Mouse (Mus musculus) lung, postnatal 25 days (tissue): ENCODE results near the gene Fry.
A peak's percentile ranks its signal among the peaks of the same experiment; 100 is the strongest.
"Not testable (repeated sequence)": the region's sequence is repeated elsewhere in the genome, so short reads cannot be mapped to it uniquely, and the experiment has no call there.

Experiments
- DNase-seq: peaks from one replicate; pipeline ENCODE4 v3.0.0; 2022; ENCODE audit warnings: low spot score

Fry gene

DNA sequence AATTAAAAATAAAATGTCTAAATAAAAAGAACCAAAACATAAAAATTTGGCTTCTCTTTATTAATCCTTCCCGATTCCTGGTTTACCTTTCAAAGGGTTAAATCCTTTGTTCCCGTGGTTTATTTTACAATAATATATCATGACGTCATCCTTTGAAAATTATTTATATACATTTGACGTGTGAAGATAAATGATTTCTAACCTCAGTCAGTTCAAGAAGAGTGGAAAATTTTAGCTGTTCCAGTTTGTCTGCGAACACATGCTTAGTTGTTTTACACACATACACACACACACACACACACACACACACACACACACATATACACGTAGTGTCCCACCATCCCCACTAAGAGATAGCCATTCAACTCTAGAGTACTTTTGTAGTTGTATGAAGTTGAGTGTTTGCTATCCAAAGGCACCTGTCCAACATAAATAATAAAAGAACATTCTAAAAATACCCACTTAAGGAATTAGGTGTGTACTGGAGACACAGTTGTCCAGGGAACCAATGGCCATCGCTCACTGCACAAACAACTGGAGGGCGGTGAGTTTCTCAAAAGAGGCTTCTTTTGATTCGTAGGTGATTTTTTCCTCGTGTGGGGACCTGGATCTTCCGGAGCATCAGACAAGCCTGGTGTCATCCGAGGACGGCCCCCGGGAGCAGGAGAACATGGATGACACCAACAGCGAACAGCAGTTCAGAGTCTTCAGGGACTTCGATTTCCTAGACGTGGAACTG, 338.9 kb downstream of the Fry start:
- peak; percentile 82 for DNase-seq

DNA sequence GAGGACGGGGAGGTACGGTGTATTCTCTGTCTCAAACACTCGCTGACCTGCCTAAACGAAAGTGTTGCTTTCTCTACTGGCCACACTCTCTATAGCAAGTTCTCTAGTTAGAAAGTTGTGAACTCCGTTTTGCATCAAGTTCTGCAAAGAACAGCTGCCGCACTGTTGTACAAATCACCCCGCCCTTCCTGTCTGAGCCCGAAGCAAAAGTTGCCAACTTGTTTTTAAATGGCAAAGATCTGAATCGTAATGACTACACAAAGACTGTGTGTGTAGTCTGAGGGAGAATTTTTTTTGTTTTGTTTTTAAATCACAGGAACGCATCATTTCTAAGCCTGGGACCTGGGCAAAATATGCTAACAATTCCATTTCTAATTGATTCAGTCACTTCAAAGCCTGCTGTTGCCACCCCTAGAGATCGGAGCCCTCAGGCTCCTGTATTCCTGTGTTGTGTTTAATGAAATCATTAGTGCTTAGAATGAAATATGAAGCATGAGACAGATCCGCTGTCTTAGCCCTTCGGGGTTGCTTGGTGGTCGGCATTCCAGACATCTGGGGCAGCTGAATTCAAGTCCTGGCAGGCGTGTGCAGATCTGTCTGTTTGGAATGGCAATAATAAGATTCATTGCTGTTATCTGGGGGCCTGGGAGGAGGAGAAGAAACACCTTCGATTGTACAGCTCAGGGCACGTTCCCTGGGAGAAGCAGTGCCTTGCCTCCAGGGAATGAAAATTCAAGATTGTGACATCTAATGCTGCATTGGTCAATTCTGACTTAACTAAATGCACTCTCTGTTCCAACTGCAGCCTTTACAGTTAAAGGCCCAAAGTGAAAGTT, 339.7 kb downstream of the Fry start:
- DNase-seq = peak; percentile 59

DNA sequence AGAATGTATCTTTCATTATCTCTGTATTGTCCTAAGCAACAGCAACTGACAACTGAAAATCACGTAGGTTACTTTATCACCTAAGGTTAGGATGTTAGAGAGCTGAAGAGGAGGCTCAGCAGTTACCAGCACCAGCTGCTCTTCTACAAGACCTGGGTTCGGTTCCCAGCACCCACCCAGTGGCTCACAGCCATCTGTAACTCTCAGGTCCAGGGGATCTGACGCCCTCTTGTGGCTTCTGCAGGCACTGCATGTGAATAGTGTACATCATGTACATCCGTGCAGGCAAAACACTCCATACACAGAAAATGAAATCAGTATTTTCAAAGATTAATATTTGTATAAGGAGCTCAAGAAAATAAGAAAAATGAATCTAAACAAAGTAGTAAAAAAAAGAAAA, 341.4 kb downstream of the Fry start:
- no peak for DNase-seq

DNA sequence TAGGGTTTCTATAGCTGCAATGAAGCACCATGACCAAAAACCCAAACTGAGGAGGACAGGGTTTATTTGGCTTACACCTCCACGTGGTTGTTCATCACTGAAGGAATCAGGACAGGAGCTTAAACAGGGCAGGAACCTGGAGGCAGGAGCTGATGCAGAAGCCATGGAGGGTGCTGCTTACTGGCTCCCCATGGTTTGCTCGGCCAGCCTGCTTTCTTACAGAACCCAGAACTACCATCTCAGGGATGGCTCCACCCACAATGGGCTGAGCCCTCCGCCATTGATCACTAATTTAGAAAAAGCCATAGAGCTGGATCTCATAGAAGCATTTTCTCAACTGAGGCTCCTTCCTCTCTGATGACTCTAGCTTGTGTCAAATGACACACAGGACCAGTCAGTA, 346.3 kb downstream of the Fry start:
- no peak for DNase-seq

DNA sequence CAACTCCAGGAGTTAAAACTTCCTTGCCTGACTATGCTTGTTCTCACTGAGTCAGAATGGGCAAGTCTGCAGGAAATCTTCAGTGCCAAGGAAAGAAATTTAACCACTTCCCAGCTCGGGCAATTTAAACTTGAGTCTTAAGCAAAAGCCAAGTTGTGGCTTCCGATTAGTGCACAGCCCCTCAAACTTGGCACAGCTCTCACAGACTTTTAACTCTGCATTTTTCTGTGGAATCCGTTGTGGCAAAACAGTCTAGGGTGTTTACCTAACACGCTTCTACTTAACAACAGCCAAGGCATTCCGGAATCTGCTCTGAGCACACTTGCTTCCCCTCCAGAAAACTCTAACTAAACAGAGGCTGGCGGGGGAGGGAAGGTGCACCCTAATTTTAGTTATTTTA, 346.8 kb downstream of the Fry start:
- peak; percentile 59 for DNase-seq

DNA sequence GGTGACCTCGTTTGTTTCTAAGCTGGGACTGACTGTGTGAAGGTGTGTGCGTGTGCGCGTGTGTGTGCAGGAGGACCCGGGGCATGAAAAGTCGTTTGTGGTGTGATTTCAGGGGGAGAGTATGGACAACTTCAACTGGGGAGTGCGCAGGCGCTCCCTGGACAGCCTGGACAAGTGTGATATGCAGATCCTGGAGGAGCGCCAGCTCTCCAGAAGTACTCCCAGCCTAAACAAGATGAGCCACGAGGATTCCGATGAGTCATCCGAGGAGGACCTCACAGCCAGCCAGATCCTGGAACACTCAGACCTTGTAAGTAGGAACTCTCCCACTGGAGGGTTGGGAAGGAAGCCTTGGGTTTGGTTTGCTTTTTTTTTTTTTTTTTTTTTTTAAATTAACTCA, 347.7 kb downstream of the Fry start:
- DNase-seq = peak; percentile 95

DNA sequence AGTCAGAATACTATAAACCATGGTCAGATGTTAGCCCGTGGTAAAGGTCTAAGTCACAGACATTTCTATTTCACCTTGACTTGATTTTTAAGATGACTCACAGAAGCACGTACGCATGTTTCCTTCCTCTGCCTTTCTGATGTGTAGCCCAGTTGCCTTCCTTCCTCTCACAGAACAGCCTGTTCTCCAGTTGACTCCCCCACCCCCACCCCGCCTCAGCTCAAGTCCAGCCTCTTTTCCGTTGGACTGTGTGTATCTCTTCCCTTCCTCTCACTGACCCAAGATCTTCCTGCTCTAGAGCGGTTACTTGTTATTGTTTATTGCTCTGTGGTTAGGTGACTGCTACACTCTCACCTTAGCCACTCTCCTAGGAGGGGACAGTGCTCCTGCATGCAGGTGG, 350.0 kb downstream of the Fry start:
- peak; percentile 76 for DNase-seq

DNA sequence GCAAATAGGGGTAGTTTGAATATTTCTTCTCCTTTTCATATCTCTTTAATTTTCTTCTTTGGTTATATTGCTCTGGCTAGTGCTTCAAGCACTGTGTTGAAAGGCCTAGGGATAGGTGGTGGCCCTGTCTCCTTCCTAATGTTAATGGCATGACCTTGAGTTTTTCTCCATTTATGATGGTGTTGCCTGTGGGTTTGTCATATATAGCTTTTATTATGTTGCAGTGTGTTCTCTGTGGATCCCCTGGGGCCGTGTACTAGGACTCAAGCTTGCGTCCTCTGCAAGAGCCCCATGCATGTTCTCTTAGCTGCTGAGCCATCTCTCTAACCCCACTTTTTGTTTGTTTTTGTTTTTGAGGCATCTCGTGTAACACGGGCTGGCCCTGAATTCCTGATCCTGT, 358.9 kb downstream of the Fry start:
- DNase-seq = no peak

DNA sequence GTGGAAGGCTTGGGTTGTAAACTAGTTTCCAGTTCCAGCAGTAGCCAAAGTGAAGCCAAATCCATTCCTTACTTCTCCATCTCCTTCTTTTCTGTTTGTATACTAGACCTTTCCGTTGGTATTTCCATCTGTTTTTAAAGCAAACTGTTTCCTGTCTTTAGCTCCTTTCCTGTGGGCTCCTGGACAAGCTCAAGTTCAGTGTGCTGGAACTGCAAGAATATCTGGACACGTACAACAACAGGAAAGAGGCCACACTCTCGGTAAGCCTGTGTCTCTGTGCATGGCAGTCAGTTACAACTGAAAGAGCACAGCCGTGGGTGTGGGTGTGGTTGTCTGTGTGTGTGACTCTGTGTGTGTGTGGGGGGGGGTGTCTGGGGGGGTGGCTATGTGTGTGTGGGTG, 360.2 kb downstream of the Fry start:
- DNase-seq = no peak

DNA sequence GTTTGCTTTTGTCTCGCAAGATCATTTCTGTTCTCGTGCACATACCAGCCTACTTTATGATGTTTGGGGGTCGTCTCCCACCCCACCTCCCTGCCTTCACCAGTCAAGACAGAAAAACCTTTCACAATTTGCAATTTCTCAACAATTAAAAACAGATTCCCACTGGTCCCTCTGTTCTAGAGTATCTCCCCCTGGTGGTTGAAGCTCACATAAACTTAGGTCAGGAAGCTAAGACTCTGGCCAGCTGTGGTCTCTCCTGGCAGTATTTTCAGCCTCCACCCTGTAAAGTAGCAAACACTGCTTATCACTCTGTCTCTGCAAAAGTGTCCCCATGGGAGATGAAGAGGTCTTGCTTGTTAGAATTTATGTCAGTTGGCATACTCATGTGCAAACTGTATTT, 366.8 kb downstream of the Fry start:
- DNase-seq = peak; percentile 61

DNA sequence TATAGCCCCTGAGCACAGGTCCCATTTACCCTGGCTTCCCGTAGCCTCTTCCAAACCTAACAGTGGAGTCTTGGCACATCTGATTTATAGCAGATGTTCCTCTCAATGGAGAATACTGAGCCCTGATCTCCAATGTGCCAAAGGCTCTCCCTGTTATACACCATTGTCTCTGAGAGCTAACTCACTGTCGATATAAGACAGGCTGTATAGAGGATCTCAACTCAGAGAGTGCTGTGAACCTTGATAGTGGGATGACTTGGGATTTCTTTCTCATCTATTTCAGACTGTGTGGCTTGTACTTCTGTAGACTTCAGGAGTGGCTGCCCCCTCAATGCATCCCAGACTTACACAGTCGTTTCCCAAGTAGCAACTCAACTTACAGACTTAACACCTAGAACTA, 371.8 kb downstream of the Fry start:
- no peak for DNase-seq

DNA sequence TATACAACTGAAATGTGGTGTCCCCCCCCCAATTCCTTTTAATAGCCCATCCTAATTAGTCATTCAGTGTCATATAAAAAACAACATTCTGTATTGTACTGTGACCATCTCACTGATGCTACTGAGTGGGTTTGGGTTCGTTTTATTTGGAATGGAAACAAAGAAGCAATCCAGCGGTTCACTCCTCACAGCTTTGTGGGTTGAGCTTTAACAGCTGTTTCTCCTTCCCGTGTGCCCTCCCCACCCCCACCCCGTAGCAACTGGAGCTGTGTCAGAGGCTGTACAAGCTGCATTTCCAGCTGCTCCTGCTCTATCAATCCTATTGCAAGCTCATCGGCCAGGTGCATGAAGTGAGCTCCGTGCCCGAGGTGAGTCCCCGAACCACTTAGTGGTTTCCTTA, 372.4 kb downstream of the Fry start:
- no peak for DNase-seq

DNA sequence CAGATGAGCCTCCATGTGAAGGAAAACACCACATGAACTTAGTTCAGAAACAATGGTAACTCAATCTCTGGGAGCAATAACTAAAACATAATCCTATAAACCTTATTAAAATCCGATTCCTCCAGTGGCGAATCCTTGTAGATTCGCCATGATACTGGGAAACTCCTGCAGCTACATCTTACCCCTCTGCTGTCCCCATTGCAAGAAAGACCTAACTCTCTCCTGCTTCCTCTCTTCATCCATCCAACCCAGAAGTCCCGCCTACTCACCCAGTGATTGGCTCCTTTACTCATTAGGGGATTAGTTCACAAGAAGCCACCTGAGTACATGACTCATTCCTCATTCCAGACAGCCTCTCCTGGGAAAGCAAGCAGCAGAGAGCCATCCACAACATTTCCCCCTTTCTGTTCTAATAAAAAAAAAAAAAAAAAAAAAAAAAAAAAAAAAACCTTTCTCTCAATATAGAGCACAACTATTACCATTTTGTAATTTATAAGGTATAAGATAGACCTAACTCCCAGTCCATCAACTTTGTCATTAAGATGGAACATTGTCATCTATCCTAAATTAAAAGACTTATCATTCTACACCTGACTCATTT, 373.2 kb downstream of the Fry start:
- DNase-seq = not testable (repeated sequence)

DNA sequence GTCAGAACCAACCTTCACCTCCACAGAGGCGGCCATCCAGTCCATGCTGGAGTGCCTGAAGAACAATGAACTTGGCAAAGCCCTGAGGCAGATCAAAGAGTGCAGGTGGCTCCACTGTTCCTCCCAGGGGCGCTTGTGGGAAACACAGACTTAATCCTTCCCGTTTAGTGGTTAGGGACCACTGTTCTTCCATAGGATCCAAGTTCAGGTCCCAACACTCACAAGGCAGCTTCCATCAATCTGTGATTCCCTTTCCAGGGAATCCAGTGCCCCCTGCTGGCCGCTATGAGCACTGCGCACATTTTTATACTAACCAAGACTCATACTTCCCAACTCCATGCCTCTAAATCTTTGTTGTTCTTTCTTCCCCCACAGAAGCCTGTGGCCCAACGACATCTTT, 377.3 kb downstream of the Fry start:
- DNase-seq = peak; percentile 37

DNA sequence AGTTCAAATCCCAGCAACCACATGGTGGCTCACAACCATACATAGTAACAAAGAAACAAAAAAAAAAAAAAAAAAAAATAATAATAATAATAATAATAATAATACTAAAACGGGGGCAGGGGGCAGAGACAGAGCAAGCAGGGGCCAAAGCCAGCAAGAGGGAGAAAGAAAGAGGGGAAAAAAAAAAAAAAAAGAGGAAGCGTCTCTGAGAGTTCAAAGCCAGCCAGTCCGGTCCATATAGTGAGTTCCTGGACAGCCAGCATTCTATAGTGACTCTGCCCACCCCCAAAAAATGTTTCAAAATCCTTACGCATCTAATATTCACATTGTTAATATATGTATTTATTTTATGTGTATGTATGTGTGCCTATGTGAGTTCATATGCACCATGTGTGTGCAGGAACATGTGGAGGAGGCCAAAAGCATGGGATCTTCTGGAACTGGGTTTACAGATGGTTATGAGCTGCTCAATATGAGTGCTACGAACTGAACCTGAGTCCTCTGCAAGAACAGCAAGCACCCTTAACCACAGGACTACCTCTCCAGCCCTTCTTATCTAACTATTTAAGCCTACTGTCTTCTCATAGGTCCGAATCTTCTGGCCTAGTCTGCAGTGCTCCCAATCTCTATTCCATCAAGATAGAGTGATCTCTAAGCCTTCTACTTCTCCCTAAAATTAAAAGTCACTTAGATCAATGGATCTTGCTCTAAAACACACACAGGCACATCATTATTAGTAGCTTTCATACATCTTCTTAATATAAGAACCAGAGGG, 392.2 kb downstream of the Fry start:
- no peak for DNase-seq

DNA sequence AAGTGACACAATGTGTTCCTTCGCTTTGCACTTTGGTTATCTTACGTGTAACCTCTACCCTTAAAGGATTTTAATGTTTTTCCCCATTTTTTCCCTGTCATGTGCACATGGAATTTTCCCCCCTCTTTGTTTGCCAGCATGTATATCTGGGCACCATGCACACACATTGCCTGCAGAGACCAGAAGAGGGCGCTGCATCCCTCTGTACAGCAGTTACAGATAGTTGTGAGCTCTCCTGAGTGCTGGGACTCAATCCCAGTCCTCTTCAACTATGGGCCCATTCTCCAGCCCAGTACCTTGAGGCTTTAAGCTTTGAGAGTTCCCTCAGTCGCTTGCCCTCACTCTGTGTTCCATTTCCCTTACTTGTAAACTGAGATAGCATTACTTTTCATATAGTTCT, 394.8 kb downstream of the Fry start:
- no peak for DNase-seq

DNA sequence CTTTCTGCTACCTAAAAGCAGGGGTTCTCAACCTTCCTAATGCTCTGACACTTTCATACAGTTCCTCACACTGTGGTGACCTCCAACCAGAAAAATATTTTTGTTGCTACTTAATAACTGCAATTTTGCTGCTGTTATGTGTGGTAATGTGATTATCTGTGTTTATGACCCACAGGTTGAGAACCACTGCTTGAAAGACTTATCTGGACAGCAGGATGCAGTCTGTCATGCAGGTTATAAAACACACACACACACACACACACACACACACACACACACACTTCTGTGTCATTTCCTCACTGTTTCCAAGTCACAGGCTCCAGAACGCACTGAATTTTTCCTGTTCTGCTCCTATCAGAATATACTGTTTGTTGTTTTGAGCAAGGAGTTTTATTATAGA, 395.6 kb downstream of the Fry start:
- no peak for DNase-seq

DNA sequence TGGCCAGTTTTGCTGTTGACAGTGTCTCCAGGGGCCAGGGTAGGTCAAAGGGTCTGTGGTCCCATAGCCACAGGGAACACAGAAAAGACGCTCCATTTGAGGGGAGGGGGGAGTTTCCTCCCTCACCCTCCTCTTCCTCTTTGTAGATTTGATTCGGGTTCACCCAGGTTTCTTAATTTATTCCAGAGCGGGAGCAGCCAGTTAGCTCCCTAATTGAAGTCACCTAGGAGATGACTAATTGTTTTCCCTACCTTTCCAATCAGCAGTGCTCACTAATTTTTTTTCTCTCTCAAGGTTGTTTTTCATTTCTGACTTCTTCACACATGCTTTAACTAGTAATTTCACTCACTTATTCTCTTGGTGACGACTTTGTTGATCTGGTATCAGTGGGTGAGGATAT, 399.6 kb downstream of the Fry start, which contains the start of gene Zar1l:
Zar1l (minus strand) TSS at position 101 of the 400 bp plus-strand sequence.
- DNase-seq = no peak

DNA sequence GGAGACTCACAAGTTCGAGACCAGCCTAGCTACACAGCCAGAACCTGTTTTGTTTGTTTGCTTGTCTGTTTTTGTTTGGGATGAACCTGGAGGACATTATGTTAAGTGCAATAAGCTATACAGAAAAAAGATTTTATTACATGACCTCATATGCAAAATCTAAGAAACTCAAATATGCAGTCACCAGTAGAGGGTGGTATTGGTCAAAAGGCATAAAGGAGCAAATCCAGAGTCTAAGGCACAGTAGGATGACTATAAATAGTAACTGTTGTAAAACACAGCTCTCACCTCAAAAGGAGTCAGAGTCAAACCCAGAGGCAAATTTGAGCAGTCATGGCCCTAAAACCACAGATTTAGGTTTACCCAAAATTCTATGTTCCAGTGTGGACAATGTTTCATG, 401.1 kb downstream of the Fry start:
- peak; percentile 48 for DNase-seq

DNA sequence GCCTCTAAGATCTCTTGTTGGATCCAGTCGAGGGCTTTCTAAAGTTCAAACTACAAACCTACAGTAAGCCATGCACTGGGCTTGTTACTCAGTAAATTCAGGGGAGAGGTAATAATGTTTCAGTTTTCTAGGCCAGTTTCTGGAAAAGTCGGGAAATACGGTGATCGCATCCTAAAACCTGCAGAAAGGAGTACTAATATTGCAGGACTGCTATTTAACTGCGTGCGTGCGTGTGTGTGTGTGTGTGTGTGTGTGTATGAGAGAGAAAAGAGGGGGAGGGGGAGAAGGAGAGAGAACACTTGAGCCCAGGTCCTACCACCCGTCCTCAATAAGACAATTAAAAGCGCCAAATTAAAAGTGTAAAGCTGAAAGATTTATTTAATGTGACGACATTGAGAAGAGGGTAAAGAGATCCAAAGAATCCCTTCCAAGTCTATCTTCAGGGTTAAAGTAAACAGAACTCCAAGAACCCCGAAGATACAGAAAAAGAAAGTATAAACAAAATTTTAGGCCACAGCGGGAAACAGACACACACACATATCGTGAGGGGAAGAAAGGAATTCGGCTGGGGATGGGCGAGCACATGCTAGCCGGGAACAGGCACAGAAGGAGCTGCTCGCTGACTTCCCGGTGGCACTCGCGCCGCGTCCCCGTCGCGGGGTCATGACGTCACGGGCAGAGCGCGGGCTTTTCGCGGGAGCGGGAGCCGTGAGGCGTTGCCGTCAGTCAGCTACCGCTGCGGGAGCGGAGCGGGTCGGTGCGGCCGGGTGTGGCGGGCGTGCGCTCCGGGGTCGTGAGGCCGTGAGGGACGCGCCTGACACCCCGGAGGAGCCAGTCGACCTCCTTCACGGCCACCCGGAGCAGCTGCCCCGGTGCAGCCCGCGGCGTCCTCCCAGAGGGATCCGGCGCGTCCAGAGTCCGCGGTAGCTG, 403.8 kb downstream of the Fry start, which contains the start of gene Brca2:
Brca2 (plus strand) TSS at position 694 of the 930 bp plus-strand sequence.
- peak; percentile 91 for DNase-seq

DNA sequence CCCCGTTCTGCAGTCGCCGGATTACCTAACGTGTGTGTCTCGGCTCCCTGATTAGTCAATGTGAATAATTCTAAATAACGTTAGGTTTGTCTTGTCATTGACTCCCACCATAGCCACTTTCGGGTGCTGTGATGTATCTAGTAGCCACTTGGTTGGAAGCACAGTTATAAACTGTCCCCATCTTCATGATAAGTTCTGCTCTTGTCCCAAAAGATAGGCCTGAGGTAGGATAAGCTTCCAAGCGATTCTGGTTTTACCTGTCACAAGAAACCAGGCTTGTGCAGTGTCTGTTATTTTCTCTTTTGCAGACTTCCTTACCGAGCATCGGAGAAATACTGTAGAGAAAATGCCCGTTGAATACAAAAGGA, 404.4 kb downstream of the Fry start:
- no peak for DNase-seq
